Mouse (Mus musculus) cortical plate, adult 2 months (tissue): Measurements from ENCODE around the gene Tmem62.

Experiments used
- CTCF ChIP-seq: fragments of 200-500 bp; IDR thresholded peaks from 2 replicates; pipeline ENCODE4 v1.5.1; 2011; ENCODE audit warnings: mild to moderate bottlenecking, control low read depth, low read length; ENCODE audit not compliant: insufficient read depth; ENCODE audit errors: extremely low read depth
- POLR2A ChIP-seq: fragments of 200-500 bp; IDR thresholded peaks from 2 replicates; pipeline ENCODE4 v1.6.1; 2011; ENCODE audit warnings: mild to moderate bottlenecking, low read length, control low read depth; ENCODE audit not compliant: insufficient read depth; ENCODE audit errors: extremely low read depth

DNA sequence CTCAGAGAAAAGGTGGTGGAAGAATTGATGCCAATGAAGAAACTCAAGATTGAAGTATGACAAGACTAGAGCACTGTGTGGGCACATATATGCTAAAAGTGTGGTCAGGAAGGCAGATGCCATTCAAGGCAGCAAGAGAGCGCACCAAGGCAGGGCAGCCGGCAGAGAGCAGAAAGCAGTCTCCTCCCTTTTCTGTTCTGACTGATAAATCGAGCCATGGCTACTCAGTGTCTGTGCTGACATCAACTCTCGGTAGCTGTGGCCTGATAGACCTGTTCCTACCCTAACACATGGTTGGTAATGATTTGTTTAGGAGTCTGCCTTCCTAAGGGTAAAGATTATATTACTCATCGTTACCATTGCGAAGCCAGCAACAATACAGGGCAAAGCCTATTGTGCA is 79.1 kb downstream of the Tmem62 start:
- TF ChIP-seq CTCF, result no peak
- no peak for TF ChIP-seq POLR2A
